Comparison of ENCODE assay signal across 18 mouse cellular contexts in genomic region chr5:31724519-31724918, GRCm38 (mm10). TPM values are rescaled to one million over a fixed set of nuclear protein-coding genes. Genes with fewer than 3 reads are reported as not detected.
DNase-seq lines count a peak whose midpoint lies in the region; ATAC-seq lines count a peak whose summit lies in the region.
"Had no signal": no experiment of that assay in that cellular context is flagged by ENCODE, and none has a peak within 500 bp of the region (broad histone marks: within the 10 kb centered on the region; RNA-seq: fewer than 3 reads in every experiment).

No protein-coding gene starts in this region.

- 64% methylated on average over 6 of the region's 6 CpGs for WGBS in heart, embryonic 12.5 days

- no peaks in the 10 kb centered on the region for H3K9me3 ChIP-seq in heart, embryonic 12.5 days (replicated peaks)
- H3K9me3 ChIP-seq: embryonic facial prominence, embryonic 13.5 days; heart, embryonic 13.5 days; midbrain, embryonic 15.5 days had no signal

- no peak overlapping the region for H3K27ac ChIP-seq in heart, embryonic 12.5 days (ENCODE audit: poor library complexity, severe bottlenecking)
- H3K27ac ChIP-seq: embryonic facial prominence, embryonic 13.5 days; heart, embryonic 13.5 days; hindbrain, postnatal 0 days; midbrain, embryonic 15.5 days had no signal

- no peak overlapping the region for H3K9ac ChIP-seq in heart, embryonic 12.5 days
- H3K9ac ChIP-seq: embryonic facial prominence, embryonic 13.5 days; heart, embryonic 13.5 days; liver, postnatal 0 days; midbrain, embryonic 15.5 days had no signal

- DNase-seq in heart, postnatal 4 days, result peak; percentile 17
- DNase-seq in right cerebral cortex, postnatal 14 days, result peak; percentile 23
- no peak for DNase-seq in right cerebral cortex, adult 18-20 months
- peak; percentile 8 for DNase-seq in ZHBTc4 (ENCODE audit: low read depth, low spot score)
- DNase-seq in Muller cell, postnatal 12 days (ENCODE audit: inconsistent ontology term), result no peak
- DNase-seq in frontal cortex, postnatal 36 days (ENCODE audit: low spot score in 2 of 2), result no peak
- DNase-seq: cerebellum, adult 2 months; heart, postnatal 36 days; kidney, adult 11 months; liver; liver, postnatal 0 days; spleen, adult 18-20 months had no signal

- no peak overlapping the region for H3K4me2 ChIP-seq in heart, embryonic 12.5 days
- H3K4me2 ChIP-seq: embryonic facial prominence, embryonic 13.5 days; heart, embryonic 13.5 days; midbrain, embryonic 15.5 days had no signal

- H3K36me3 ChIP-seq in heart, embryonic 12.5 days, result no peaks in the 10 kb centered on the region
- H3K36me3 ChIP-seq: embryonic facial prominence, embryonic 13.5 days; heart, embryonic 13.5 days; midbrain, embryonic 15.5 days had no signal

- no peaks in the 10 kb centered on the region; the same call in 1 of the 2 replicates for H3K4me1 ChIP-seq in heart, embryonic 12.5 days (replicated peaks)
- H3K4me1 ChIP-seq: embryonic facial prominence, embryonic 13.5 days; midbrain, embryonic 15.5 days had no signal

- no peak overlapping the region for H3K4me3 ChIP-seq in heart, embryonic 12.5 days
- H3K4me3 ChIP-seq: embryonic facial prominence, embryonic 13.5 days; heart, embryonic 13.5 days; midbrain, embryonic 15.5 days had no signal

- no peaks in the 10 kb centered on the region for H3K27me3 ChIP-seq in heart, embryonic 12.5 days (replicated peaks)
- H3K27me3 ChIP-seq: embryonic facial prominence, embryonic 13.5 days; heart, embryonic 13.5 days; midbrain, embryonic 15.5 days had no signal

- ATAC-seq in heart, embryonic 12.5 days (ENCODE audit: insufficient number of reproducible peaks, low FRiP score), result no peak
- ATAC-seq: activated CD4-positive, CD25-positive, alpha-beta regulatory T cell, adult 4 months; hindbrain, postnatal 0 days; liver, postnatal 0 days; midbrain, embryonic 15.5 days had no signal

RNA-seq across cellular contexts. Expression of gene Babam2, which starts 27.0 kb away (rescaled TPM):
- total RNA-seq in heart, postnatal 4 days (2021), result 10 to 100 TPM; 43.1 to 43.9 TPM
- polyA plus RNA-seq in heart, embryonic 12.5 days (2016; fragmentation: Nextera tagmentation; extraction: Ambion mirVana), result 45.6 and 49.4 TPM in 2 replicates

RNA-seq across cellular contexts. Expression of gene Rbks, which starts 27.1 kb away (rescaled TPM):
- 1 to 10 TPM; 4.5 to 4.6 TPM for total RNA-seq in heart, postnatal 4 days (2021)
- polyA plus RNA-seq in heart, embryonic 12.5 days (2016; fragmentation: Nextera tagmentation; extraction: Ambion mirVana), result 3.3 and 4.9 TPM in 2 replicates

Comparison
In these comparisons a context has a peak if more than half of its experiments do, and no peak if none do; other contexts are left out.
1. DNase-seq: peak in heart, postnatal 4 days (single experiment), right cerebral cortex, postnatal 14 days (single experiment) and ZHBTc4 (single experiment); none in right cerebral cortex, adult 18-20 months (single experiment), Muller cell, postnatal 12 days (single experiment) and frontal cortex, postnatal 36 days (0 of 2).